In genomic region chr3:55330496-55330895, GRCm38 (mm10) we compare ENCODE assay signal across 31 mouse cellular contexts.
"Had no signal": no experiment of that assay in that cellular context is flagged by ENCODE, and none has a peak within 500 bp of the region (broad histone marks: within the 10 kb centered on the region; RNA-seq: fewer than 3 reads in every experiment).

No protein-coding gene starts in this region.

- H3K4me2 ChIP-seq: limb, embryonic 12.5 days; limb, embryonic 13.5 days; limb, embryonic 15.5 days; liver, embryonic 11.5 days; liver, embryonic 12.5 days; liver, embryonic 13.5 days; liver, embryonic 15.5 days; lung, embryonic 14.5 days; lung, embryonic 15.5 days; midbrain, embryonic 11.5 days; midbrain, embryonic 12.5 days; midbrain, embryonic 13.5 days; midbrain, embryonic 15.5 days had no signal

- H3K4me3 ChIP-seq: left cerebral cortex, adult 2 months; limb, embryonic 10.5 days; limb, embryonic 12.5 days; limb, embryonic 13.5 days; limb, embryonic 15.5 days; liver, embryonic 12.5 days; liver, embryonic 13.5 days; liver, embryonic 15.5 days; lung, embryonic 15.5 days; megakaryocyte, embryonic 14.5 days; midbrain, embryonic 10.5 days; midbrain, embryonic 12.5 days; midbrain, embryonic 13.5 days; midbrain, embryonic 15.5 days had no signal

- H3K4me1 ChIP-seq: limb, embryonic 10.5 days; limb, embryonic 13.5 days; limb, embryonic 15.5 days; liver, embryonic 12.5 days; liver, embryonic 13.5 days; liver, embryonic 15.5 days; lung, embryonic 15.5 days; megakaryocyte, embryonic 14.5 days; midbrain, embryonic 10.5 days; midbrain, embryonic 12.5 days; midbrain, embryonic 13.5 days; midbrain, embryonic 15.5 days had no signal

- DNase-seq: left cerebral cortex, postnatal 4 days; liver; liver, embryonic 13.5 days; liver, postnatal 0 days; lung, adult 18-20 months; lung, adult 2 months; lung, embryonic 14.5 days; lung, postnatal 10 days; lung, postnatal 14 days; lung, postnatal 36 days; lung, postnatal 4 days; midbrain, embryonic 14.5 days had no signal

- H3K27ac ChIP-seq: left cerebral cortex, adult 2 months; limb, embryonic 10.5 days; limb, embryonic 12.5 days; limb, embryonic 13.5 days; limb, embryonic 15.5 days; liver, embryonic 12.5 days; liver, embryonic 13.5 days; liver, embryonic 14.5 days; liver, embryonic 15.5 days; lung, embryonic 15.5 days; macrophage; midbrain, embryonic 10.5 days; midbrain, embryonic 12.5 days; midbrain, embryonic 13.5 days; midbrain, embryonic 15.5 days had no signal

- ATAC-seq: liver, embryonic 12.5 days; liver, postnatal 0 days; lung, postnatal 0 days; midbrain, embryonic 13.5 days; midbrain, embryonic 15.5 days; midbrain, embryonic 16.5 days had no signal

- H3K9ac ChIP-seq: limb, embryonic 12.5 days; limb, embryonic 13.5 days; limb, embryonic 15.5 days; liver, embryonic 12.5 days; liver, embryonic 13.5 days; liver, embryonic 14.5 days; liver, embryonic 15.5 days; liver, postnatal 0 days; lung, embryonic 14.5 days; lung, embryonic 15.5 days; midbrain, embryonic 12.5 days; midbrain, embryonic 13.5 days; midbrain, embryonic 15.5 days had no signal

- H3K9me3 ChIP-seq: limb, embryonic 10.5 days; limb, embryonic 12.5 days; limb, embryonic 15.5 days; liver, embryonic 12.5 days; liver, embryonic 15.5 days; lung, embryonic 15.5 days; midbrain, embryonic 13.5 days; midbrain, embryonic 15.5 days had no signal

- H3K36me3 ChIP-seq: limb, embryonic 10.5 days; limb, embryonic 12.5 days; limb, embryonic 13.5 days; limb, embryonic 15.5 days; liver, embryonic 12.5 days; liver, embryonic 13.5 days; liver, embryonic 15.5 days; lung, embryonic 15.5 days had no signal

- H3K27me3 ChIP-seq: limb, embryonic 12.5 days; limb, embryonic 13.5 days; limb, embryonic 15.5 days; liver, embryonic 12.5 days; liver, embryonic 13.5 days; liver, embryonic 15.5 days; lung, embryonic 15.5 days; megakaryocyte, embryonic 14.5 days; midbrain, embryonic 12.5 days; midbrain, embryonic 13.5 days; midbrain, embryonic 15.5 days had no signal
